Mouse (Mus musculus) erythroblast, embryonic 14.5 days (primary cell): ENCODE data around the gene Stam. TPM values are rescaled to one million over a fixed set of nuclear protein-coding genes. Genes with fewer than 3 reads are reported as not detected.

Experiments used
- H3K27me3 ChIP-seq: 2 replicates; pipeline ENCODE4 v1.6.1; 2012; ENCODE audit warnings: inconsistent platforms; ENCODE audit not compliant: control insufficient read depth
- H3K36me3 ChIP-seq: 2 replicates; pipeline ENCODE4 v1.6.1; 2012; ENCODE audit warnings: mild to moderate bottlenecking, inconsistent platforms; ENCODE audit not compliant: control insufficient read depth
- H3K4me1 ChIP-seq: 2 replicates; pipeline ENCODE4 v1.6.1; 2012; ENCODE audit warnings: inconsistent platforms; ENCODE audit not compliant: control insufficient read depth
- H3K4me3 ChIP-seq: replicated peaks from 2 replicates; pipeline ENCODE3; 2012; ENCODE audit warnings: moderate library complexity, mild to moderate bottlenecking, inconsistent platforms
- H3K9me3 ChIP-seq: 2 replicates; pipeline ENCODE4 v1.6.1; 2012; ENCODE audit warnings: low read length, inconsistent platforms, mixed read lengths; ENCODE audit not compliant: control insufficient read depth
- GATA1 ChIP-seq: IDR thresholded peaks from 2 replicates; pipeline ENCODE4 v1.6.1; 2012; ENCODE audit warnings: low read length, inconsistent platforms, mixed read lengths
- TAL1 ChIP-seq: IDR thresholded peaks from 3 replicates; pipeline ENCODE4 v1.6.1; 2012; ENCODE audit warnings: low read length, inconsistent platforms, mixed read lengths
- polyA plus RNA-seq: library from polyadenylated mRNA; stranded (reverse); fragments of >175 nt; gene quantifications from 2 replicates; pipeline ENCODE4 v1.2.3, GENCODE M21; 2012

Stam gene
- polyA plus RNA-seq, 1 experiment = 3.8 TPM

DNA sequence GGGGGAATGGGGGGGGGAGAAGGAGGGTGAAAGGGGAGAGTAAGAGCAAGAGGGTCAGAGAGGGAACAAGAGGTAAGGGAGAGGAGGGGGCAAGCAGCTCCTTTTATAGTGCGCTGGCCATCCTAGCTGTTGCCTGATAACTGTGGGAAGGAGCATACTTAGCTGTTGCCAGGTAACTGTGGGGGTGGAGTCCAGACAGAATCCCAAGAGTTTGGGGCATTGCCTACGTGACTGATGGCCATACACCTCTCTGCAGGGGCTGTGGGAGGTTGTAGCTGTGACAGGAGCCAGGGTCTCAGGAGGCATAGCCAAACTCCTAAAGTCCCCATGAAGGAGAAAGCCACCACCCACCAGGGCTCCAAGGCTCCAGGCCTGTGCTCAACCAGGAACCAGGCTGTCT is 66.1 kb downstream of the Stam start:
- H3K27me3 ChIP-seq = no peaks in the 10 kb centered on the region
- no peaks in the 10 kb centered on the region for H3K9me3 ChIP-seq
- no peak overlapping the region for H3K4me3 ChIP-seq
- H3K36me3 ChIP-seq = peaks cover 88% of the 10 kb centered on the region
- no peak for TF ChIP-seq TAL1
- no peak for TF ChIP-seq GATA1
- no peaks in the 10 kb centered on the region for H3K4me1 ChIP-seq

DNA sequence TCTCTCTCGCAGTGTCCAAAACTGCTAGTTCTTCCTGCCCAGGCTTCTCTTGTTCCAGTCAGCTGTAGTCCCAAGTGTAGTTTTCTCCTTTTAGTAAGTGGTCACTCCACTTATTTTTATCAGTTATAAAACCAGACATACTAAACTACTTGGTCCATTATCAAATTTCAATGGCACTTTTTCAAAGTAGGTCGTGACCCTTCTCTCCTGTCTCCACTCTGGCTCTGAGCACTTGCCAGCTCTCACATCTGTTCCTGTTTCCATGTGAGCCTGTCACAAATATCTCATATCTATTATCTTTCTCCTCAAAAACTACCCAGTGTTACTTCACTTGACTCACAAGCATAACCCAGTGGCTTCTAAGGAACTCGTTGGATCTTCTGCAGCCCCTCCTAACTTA is 71.4 kb downstream of the Stam start:
- Histone ChIP-seq H3K4me3 (no peak overlapping the region), H3K9me3 (no peaks in the 10 kb centered on the region), H3K36me3 (peaks cover 84% of the 10 kb centered on the region), H3K27me3 (no peaks in the 10 kb centered on the region), H3K4me1 (no peaks in the 10 kb centered on the region)
- TF ChIP-seq GATA1 (no peak), TAL1 (no peak)

DNA sequence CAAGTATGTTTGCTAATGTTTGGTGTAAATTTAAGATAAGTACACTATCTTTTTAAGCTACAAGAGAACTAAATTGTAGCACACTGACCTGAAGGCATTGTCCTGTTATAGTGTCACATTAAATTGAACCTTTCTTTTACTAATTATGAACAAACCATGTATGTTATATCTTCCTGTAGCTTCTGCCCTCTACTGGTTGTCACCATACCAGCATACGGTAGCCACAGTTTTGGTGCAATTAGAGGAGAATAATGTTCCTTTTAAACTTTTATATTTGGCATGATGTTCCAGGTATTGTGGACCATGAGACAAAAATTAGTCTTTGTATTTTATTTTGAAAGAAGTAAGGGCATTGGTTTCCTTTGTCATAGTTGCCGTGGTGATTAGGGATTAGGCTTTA is 73.0 kb downstream of the Stam start:
- Histone ChIP-seq H3K4me1 (no peaks in the 10 kb centered on the region), H3K36me3 (peaks cover 79% of the 10 kb centered on the region), H3K27me3 (no peaks in the 10 kb centered on the region), H3K9me3 (no peaks in the 10 kb centered on the region), H3K4me3 (no peak overlapping the region)
- TF ChIP-seq GATA1 (no peak), TAL1 (no peak)

DNA sequence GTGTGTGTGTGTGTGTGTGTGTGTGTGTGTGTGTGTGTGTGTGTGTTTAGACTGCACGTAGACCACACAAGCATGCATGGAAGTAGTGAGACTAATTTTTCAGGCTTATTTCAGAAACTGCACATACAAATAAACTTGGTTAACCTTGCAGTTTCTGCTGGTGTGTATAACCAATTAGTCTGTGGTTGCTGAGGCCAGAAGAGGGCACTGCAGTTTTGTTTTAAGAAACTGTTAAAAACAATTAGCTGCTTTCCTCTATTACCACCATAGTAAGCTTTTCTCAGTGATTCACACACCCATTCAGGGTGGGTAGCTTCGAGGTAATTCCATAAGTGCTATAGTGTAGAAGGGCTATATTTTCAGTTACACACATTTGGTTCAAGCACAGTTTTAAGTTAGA is 76.9 kb downstream of the Stam start:
- no peak overlapping the region for H3K4me3 ChIP-seq
- no peaks in the 10 kb centered on the region for H3K9me3 ChIP-seq
- H3K36me3 ChIP-seq = peaks cover 59% of the 10 kb centered on the region
- no peaks in the 10 kb centered on the region for H3K27me3 ChIP-seq
- TF ChIP-seq TAL1 (no peak), GATA1 (no peak)
- no peaks in the 10 kb centered on the region for H3K4me1 ChIP-seq

DNA sequence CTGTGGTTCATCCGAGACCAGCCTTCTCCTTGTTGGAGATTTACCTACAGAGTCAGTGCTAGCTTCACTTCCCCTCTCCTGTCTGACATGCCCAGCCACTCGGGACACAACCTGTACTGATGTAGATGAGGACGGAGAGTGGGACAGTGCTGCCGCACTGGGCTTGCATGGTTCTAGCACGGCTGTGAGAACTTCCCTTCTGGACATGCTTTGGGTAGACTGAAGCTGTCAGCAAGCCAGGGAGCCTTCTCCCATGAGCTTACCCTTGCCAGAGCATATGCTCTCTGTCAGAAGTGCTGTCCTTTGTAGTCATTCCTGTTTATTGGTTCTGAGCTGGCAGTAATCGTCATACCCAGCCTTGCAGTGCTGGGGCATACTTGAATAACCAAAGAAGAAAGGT is 78.0 kb downstream of the Stam start:
- no peaks in the 10 kb centered on the region for H3K9me3 ChIP-seq
- H3K36me3 ChIP-seq = peaks cover 50% of the 10 kb centered on the region
- no peaks in the 10 kb centered on the region for H3K27me3 ChIP-seq
- H3K4me1 ChIP-seq = no peaks in the 10 kb centered on the region
- TF ChIP-seq GATA1 = no peak
- no peak for TF ChIP-seq TAL1
- no peak overlapping the region for H3K4me3 ChIP-seq

DNA sequence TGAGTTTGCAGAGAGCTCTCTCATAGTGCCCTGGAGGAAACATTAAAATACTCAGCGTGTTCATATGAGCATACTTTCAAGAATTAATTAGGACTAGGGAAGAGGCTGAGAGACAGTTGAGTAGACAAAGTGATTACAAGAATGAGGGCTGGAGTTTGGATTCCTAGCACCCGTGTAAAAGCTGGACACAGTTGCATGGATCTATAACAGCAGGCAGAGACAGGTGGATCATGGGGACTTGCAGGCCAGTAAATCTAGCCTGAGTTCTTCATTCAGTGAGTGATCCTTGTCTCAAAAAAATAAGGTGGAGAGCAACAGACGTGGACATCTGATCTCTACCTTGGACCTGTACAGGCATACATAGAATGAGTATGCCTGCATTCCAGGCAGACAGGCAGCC is 85.1 kb downstream of the Stam start:
- Histone ChIP-seq H3K36me3 (peaks cover 21% of the 10 kb centered on the region), H3K4me1 (no peaks in the 10 kb centered on the region), H3K9me3 (no peaks in the 10 kb centered on the region), H3K27me3 (no peaks in the 10 kb centered on the region), H3K4me3 (no peak overlapping the region)
- no peak for TF ChIP-seq GATA1
- no peak for TF ChIP-seq TAL1

DNA sequence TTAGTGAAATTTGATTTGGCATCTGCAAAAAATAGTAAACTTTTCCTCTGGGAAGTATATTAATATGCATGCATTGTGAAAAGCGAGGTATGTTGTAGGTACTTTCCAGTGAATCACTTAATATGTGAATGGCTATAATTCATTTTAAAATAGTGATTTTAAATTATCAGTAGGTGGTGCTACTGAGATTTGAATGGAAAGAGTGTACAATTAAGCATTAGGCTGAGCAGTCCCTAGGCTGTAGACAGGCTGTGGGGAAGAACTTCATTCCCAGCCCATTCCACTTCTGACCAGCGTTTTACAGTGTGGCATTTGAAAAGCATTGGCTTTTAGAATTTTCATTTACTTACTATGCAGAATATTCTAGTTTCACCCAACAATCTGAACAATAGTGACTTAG is 85.9 kb downstream of the Stam start:
- H3K27me3 ChIP-seq = no peaks in the 10 kb centered on the region
- peaks cover 15% of the 10 kb centered on the region for H3K36me3 ChIP-seq
- no peak overlapping the region for H3K4me3 ChIP-seq
- H3K9me3 ChIP-seq = no peaks in the 10 kb centered on the region
- no peaks in the 10 kb centered on the region for H3K4me1 ChIP-seq
- no peak for TF ChIP-seq TAL1
- TF ChIP-seq GATA1 = no peak

DNA sequence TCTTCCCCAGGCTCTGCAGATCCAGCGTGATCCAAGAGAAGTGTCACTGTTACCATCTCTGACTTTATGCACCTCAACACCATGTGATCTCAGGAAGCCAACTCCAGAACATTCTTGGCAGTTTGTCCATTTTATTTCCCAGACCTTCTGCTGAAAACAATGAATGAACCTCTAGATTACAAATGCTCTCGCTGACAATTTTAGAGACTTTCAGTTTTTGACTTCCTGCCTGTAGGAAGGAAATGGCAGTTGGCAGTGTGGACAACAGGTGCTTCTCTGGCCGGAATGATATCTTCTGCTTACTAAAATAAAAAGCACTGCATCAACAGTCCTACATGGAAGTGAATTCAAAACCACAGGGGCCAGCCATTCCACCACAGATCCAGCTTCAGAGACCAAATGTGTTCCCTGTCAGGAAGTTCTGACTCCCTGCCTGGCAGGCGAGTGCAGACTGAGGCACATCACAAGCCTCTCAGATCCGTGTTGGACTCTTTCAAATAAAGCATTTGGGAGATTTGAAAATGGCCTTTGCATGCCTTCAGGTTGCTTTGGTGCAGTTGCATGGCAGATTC is 90.6 kb downstream of the Stam start:
- H3K27me3 ChIP-seq = no peaks in the 10 kb centered on the region
- no peaks in the 10 kb centered on the region for H3K9me3 ChIP-seq
- TF ChIP-seq TAL1 (no peak), GATA1 (no peak)
- no peaks in the 10 kb centered on the region for H3K36me3 ChIP-seq
- no peak overlapping the region for H3K4me3 ChIP-seq
- no peaks in the 10 kb centered on the region for H3K4me1 ChIP-seq

DNA sequence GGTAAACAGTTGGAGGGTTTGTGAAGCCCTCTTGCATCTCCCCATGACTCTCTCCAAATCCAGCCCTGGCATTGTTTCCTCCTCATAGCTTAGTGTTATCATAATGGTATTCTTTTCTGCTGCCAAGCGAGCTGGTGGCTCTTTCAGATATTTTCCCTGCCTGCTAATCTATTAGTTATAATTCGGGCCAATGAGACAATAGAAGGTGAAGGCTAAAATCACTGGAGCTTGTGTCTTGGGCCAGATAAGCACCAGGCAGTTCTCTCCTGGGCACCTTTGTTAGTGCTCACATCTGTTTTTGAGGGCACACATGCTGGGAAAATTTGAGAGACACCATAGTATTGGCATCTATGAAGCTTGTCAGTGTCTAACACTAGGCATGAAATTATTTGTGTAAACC is 91.2 kb downstream of the Stam start:
- Histone ChIP-seq H3K27me3 (no peaks in the 10 kb centered on the region), H3K9me3 (no peaks in the 10 kb centered on the region), H3K36me3 (no peaks in the 10 kb centered on the region), H3K4me1 (no peaks in the 10 kb centered on the region), H3K4me3 (no peak overlapping the region)
- TF ChIP-seq GATA1 (no peak), TAL1 (no peak)

DNA sequence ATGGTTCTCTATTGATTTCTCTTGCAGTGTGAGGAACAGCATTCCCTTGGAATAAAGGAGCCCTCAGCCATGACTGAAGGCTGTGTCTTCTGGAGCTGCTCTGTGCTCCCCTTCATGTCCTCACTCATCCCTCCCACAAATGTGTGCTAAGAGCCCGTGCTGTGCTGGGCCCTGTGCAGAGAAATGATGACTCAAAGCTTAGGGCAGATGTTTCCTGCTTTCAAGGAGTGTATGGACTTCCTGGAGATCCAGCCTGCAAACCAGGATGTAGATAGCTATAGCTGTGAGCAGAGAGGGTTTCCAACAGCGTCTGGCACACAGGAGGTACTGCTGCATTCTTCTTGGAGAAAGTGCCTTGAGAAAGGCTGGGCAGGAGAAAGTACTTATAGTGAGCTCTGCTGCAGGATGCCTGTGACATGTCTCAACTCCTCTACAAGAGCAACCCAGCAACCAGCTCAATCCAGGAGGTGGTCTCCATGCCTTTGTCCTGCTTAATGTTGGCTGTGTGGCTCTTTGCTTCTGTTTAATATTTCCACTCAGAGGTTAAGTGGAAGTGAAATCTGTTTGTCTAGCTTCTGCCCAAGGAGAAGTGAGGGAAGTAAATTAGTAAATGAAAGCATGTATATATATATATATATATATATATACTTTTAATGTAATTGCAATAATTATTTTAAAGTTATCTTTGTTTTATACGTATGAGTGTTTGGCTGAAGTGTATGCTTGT is 91.9 kb downstream of the Stam start:
- no peaks in the 10 kb centered on the region for H3K36me3 ChIP-seq
- no peak overlapping the region for H3K4me3 ChIP-seq
- H3K4me1 ChIP-seq = no peaks in the 10 kb centered on the region
- no peak for TF ChIP-seq TAL1
- no peak for TF ChIP-seq GATA1
- no peaks in the 10 kb centered on the region for H3K9me3 ChIP-seq
- no peaks in the 10 kb centered on the region for H3K27me3 ChIP-seq
